Mouse (Mus musculus) liver, adult (tissue): Measurements from ENCODE around the gene Spata13.

Source experiments
- GATA4 ChIP-seq: IDR thresholded peaks from 2 replicates; pipeline ENCODE4 v1.6.1; 2014; ENCODE audit warnings: mild to moderate bottlenecking, low read length; ENCODE audit not compliant: insufficient replicate concordance

The Spata13 gene

DNA sequence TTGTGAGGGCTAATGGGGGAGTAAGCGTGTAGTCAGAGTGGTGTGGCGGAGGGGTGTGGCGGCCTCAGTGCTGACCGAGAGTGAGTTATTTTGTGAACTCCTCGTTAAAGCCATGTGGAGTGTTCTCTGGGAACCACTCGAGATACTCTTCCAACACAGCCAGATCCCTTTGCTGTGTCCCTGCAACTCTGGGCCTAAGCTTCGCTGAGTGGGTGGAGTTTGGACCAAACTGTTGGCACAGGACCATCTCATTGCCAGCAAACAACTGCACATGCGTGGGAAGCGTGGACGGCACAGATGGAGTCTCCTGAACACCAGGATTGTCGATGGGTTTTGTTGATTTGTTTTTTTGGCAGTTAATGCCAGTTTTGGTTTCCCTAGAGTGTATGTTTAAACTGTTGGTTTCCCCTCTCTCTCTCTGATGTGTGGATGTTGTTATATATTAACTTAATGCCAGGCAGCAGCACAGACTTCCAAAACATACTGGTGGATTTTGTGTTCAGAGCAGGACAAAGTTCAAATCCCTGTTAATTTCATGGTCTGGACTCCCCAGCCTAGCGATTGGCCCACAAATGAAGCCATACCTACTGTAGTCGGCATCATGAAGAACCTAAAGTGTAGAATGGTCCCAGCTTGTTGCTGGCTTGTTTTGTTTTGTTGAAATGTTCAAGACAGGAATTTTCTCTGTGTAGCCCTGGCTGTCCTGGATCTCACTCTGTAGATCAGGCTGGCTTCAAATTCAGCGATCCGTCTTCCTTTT is 22.3 kb downstream of the Spata13 start:
- TF ChIP-seq GATA4: no peak

DNA sequence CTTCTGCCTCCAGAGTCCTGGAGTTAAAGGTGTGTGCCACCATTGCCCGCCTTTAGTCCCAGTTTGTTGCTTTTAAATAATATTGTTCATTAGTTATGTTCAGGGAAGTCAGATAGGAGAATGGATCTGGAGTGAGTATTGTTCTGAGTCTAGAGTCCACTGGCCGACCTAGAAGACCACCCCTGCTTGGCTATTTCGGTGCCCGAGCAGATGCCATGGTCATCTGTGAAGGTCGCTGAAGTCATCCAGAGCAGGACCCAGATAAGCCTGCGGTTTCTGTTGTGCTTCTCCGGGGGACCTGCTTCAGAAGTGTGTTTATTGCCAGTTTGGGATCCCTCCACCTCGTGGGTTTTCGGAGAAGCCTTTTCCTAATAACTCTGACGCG is 22.9 kb downstream of the Spata13 start:
- TF ChIP-seq GATA4: no peak

DNA sequence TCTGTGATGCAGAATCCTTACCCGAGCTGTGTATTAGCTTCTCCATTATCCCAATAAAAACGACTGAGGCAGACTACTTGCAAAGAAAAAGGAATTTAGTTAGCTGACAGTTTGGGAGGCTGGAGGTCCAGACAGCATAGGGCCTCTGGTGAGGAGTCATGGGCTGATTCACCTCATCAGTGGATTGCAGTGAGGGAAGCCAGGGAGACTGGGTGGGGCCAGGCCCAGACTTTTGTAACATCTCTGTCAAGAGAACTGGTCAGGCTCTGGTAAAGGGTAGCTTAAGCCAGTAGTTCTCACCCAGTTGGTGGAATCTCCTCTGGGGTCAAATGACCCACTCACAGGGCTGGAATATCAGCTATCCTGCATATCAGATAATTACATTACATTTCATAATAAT is 24.1 kb downstream of the Spata13 start:
- no peak for TF ChIP-seq GATA4

DNA sequence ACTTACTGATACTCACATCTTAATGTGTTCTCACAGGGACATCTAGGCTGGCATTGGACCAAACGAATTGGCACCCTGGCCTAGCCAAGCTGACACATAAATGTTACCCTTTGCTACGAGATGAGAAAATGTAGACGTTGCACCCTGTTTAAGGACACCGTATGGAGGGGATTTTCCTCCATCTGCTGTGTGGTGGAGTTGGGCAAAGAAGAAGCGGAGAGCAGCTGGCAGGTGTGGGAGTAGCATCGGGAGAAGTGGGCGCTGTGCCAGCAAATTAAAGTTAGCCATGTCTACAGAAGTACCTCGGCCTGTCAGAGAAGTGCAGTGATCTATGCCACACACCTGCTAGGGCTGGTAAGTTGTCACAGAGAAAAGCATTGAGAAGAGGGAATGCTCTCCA is 25.7 kb downstream of the Spata13 start:
- no peak for TF ChIP-seq GATA4

DNA sequence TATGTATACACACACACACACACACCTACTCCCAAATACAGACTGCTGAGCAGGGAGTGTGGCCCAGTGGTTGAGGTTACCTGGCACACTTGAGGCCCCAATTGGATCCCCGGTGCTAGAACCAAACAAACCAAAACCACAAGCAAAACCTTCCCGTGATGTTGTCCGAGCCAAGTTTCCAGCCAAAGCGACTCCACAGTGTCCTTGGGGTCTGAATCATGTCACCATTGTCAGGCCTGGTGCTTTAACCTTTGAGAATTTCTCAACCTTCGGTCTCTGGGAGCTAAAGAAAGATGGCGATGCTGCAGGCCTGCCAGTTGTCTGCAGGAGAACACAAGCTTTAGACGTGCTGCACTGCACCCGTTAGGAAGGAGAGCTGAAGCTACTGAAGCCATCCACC is 26.8 kb downstream of the Spata13 start:
- TF ChIP-seq GATA4: no peak

DNA sequence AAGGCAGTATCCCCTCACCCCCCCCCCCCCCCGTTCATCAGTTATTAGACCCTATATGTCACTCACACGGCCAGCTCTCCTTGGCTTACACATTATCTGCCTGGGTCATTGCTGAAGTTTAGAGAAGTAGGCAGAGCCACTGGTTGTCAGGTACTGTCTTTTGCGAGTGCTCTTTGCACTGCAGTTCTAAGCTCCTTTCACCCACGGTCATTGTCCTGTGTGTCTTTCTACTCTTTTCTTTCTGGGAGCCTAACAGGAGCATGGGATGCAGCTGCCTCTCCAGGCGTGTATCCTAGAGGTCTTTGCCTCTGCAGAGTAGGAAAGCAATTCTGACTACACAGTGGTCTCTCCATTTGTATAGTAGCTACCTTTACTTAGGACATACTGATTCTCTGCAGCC is 27.5 kb downstream of the Spata13 start:
- TF ChIP-seq GATA4: no peak

DNA sequence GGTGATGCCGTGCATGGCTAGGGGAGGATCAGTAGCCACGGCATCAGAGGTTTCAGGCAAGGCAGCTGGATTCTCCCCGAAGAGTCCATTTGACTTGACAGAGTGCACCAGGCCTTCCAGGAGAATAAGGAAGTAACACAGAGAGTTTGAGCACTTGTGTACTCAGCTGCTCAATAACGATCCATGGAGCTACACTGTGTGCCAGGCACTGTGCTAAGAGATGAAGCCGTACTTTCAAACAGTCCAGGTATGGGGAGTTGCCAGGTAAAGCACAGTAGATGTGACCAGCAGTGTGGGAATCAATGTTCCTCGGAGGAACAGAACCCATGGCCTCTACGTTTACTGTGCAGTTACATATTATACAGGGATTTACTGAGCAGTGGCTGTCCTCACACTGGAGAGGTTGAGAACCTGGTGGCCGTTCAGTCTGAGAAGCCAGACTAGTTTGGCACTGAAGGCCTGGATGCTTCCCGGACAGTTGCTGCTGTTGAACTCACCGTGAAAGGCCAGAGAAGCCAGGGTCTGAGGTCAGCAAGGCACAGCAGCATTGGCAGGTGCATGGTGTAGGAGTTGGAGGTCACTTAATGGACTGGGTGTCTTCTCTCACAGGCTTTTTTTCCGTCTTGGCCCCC is 29.6 kb downstream of the Spata13 start:
- TF ChIP-seq GATA4: no peak

DNA sequence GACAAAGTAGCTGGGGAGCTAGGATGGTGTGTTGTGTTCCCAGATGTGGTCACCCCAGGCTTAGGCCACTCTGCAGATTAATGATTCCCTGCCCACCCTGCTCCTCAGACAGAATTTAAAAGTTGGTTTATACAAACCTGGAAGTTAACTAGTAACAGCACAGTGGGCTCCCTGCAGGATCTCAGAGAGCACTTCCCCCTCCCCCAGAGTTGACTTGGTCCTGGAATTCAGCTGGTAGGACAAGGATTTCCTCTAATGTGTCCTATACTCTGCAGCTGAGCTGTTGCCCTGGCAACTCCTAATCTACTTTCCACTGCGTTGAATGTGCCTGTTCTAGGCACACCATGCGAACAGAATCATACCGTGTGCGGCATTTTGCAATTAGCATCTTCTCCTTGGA is 30.8 kb downstream of the Spata13 start:
- TF ChIP-seq GATA4: no peak

DNA sequence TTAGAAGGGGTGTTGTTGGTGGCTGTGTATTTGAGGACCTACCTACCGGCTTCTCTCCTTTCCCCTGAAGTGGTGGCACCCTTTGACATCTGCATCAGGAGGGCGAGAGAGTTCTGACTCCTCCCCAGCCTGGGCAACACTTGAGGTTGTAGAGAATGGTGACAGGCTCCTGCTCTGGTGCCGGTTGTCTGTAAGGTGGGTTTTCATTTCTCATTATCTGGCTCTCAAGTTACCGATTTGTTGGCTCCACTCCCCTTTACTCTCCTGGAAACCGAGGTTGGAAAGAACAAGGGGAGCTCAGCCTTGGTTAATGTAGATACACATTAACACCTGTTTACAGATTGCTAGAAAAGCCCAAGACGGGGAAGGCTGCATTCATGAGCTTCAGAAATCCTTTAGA is 31.5 kb downstream of the Spata13 start:
- no peak for TF ChIP-seq GATA4

DNA sequence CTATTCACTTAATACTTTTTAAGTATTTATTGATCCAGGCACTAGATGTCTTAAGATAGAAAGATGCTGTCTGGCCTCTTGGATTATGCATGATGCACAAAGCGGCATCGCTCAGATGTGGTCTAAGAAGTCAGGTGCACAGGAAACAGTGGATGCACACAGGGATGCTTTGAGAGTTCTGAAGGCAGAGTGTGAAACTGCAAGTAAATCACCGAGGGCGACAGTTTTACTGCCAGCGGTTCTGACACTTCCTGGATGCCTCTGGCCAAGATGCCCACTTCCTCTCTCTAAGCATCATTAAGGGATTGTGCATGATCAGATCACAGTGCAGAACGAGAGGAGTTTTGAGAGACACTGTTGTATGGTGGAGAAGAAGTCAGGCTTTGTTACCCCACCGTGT is 32.5 kb downstream of the Spata13 start:
- no peak for TF ChIP-seq GATA4

DNA sequence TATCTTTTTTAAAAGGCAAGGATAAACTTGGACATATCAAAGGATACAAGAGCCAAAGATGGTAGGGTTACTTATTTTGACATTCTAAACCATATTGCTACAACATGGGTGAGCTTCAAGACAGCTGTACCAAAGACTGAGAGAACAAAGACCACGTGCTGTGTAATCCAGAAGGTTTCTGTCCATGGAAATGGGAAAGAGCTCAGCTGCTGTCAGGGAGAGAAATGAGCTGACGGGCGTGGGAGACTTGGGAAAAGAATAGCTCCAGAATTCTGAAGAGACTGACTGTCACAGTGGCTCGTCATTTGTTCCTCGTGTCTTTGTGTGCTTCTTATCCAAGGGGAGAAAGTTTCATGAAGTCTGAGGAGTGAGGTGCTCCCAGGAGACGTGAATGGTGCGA is 36.4 kb downstream of the Spata13 start:
- TF ChIP-seq GATA4: no peak

DNA sequence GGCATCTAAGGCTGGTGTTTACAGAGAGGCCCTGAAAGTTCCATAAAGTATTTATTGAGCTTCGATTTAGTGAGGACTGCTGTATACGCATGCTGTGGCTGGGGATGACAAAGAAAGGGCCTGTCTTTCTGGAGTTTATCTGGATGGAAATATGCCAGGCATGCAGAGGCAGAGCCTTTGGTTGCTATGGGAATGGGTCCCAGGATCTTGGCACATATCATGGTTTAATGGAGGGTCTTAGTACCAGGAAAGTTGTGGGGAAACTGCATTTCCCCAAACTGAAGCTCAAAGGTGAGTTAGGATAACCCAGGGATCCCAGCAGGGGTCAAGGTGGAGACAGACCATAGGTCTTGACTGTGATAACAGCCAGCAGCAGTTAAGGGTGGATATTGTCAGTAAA is 37.7 kb downstream of the Spata13 start:
- TF ChIP-seq GATA4: no peak

DNA sequence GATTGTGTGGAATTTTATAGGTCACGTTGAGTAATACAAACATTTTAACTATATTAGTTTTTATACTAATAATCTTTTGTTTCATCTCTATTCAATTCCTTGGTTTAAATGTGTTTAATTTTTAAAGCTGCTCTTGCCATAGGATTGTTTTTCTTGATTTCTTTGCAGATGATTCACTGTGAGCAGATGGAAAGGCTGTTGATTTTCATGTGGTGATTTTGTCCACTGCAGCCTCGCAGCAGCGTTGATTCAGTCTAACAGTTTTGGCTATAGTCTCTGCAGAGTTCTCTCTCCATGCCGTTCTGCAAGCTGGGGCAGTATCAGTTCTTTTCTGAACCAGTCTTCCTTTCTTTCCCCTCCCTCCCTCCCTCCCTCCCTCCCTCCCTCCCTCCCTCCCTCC is 41.9 kb downstream of the Spata13 start:
- TF ChIP-seq GATA4: no peak

DNA sequence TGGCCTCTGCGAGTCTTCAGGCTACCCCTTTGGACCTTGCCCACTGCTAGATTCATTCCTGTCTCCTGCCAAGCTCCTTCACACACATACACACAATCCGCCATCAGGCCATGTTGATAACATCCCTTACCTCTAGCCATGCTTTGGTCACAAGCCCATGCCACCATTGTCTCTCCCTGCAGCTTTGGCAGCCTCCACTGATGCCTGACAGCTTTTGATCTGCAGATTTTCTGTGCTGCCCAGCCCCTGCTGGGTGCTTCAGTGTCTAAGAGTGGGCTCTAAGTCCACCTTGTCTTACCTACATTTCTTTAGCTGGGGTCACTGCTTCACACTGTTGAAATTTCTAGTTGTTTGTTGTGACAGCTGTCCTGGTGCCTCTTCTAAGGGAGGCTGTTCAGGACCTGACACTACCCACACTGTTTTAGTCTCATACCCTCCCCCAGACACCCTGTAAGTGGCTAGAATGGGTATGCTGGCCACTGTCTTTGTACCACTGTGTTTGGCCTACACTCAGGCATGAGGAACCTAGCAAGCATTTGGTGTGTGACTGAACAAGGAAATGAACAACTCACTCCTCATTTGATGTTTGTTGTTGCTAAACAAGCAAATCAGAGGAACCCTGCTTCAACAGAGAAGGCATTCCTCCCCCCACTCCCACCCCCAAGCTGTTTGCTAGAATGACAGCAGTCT is 43.0 kb downstream of the Spata13 start:
- no peak for TF ChIP-seq GATA4

DNA sequence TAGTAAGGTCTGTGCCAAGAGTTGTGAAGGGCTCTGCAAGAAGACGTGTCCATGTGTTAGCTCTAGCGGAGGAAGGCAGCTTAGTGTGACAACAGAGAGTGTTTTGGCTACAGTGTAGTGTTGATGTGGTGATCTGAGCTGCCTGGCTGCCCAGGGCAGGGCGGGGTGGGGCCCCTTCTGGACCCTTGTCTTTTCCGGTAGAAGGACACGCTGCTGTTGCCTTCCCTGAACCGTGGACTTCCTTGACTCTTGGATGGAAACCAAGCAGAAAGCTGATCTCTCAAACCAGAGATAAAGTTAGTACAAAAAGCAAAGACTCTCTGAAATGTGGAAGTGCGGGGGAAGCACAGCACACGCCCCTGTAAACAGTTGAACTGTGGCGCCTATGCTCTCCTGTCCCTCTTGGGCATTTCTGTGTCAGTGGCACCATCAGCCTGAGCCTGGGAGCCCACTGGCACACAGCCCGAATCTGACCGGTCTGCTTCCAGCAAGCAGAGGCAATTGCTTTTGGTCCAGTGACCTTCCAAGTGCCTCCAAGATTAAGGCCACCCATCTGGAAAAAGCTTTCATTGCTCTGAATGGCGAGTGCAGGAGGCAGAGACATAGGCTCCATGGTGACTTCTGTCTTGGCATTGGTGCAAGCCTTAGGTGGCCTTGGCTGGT is 48.7 kb downstream of the Spata13 start:
- peak; percentile 66; the same call in 1 of the 2 replicates for TF ChIP-seq GATA4

DNA sequence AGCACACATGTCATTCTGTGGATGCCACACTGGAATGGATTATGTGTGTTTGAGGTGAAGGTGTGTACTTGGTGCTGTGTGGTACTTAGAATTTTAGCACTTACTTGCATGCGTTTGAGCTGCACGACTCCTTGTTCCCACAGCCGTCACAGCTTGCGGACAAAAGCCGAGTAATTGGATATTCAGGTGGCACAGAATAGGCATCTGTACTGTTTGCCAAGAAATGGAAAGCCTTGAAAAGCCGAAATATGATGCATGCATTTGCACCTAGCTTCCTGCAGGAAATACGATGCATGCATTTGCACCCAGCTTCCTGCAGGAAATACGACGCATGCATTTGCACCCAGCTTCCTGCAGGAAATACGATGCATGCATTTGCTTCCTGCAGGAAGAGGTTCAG is 50.2 kb downstream of the Spata13 start:
- TF ChIP-seq GATA4: no peak
